Mouse (Mus musculus): ENCODE results near the gene Tmie. TPM values are rescaled to one million over a fixed set of nuclear protein-coding genes. Genes with fewer than 3 reads are reported as not detected.

Tmie gene
- total RNA-seq, 1 experiment: 0.67 TPM

GRCm38 (mm10) chr9:110893429-110893828, 13.5 kb upstream of the Tmie start:
- DNase-seq (ENCODE audit: low read depth, low spot score): no peak
- Histone ChIP-seq H3K36me3 (ENCODE audit: control insufficient read depth, insufficient read depth, low read length, poor library complexity, severe bottlenecking) (peaks cover 23% of the 10 kb centered on the region; the same call in 1 of the 2 replicates), H3K9ac (ENCODE audit: insufficient read depth, low read depth, low read length, poor library complexity, severe bottlenecking) (no peak overlapping the region), H3K9me3 (ENCODE audit: control insufficient read depth, insufficient read depth, low read depth, low read length) (no peaks in the 10 kb centered on the region), H3K4me1 (ENCODE audit: control insufficient read depth in 2 of 2, insufficient read depth in 2 of 2, low read length in 2 of 2, poor library complexity in 1 of 2) (peaks cover 2 to 25% of the 10 kb centered on the region in 2 experiments; a peak in 2 of 4 replicates), H3K4me3 (ENCODE audit: insufficient read depth in 1 of 2, low read depth in 1 of 2, low read length in 2 of 2, poor library complexity in 1 of 2, severe bottlenecking in 1 of 2) (no peak overlapping the region), H3K27ac (ENCODE audit: insufficient read depth, low read depth, low read length, poor library complexity, severe bottlenecking) (no peak overlapping the region)
- TF ChIP-seq HCFC1 (IDR thresholded peaks at IDR 0.05; ENCODE audit: borderline replicate concordance, insufficient read depth, low read length) (no peak), ZNF384 (IDR thresholded peaks at IDR 0.05; ENCODE audit: low read depth, low read length) (no peak), CHD2 (IDR thresholded peaks at IDR 0.05; ENCODE audit: low read depth, low read length) (no peak), MAFK (IDR thresholded peaks at IDR 0.05; ENCODE audit: insufficient read depth, low read depth, low read length) (no peak), ZC3H11A (IDR thresholded peaks at IDR 0.05; ENCODE audit: borderline replicate concordance, low read depth, low read length) (no peak)
- in situ Hi-C loops (cut with MboI; ENCODE audit: low sequenced_read_pairs in 2 of 2, unreplicated experiment in 2 of 2): no loop called here

- in situ Hi-C loops (cut with MboI; ENCODE audit: low sequenced_read_pairs in 2 of 2, unreplicated experiment in 2 of 2): no loop called here
- Histone ChIP-seq H3K4me1 (ENCODE audit: control insufficient read depth in 2 of 2, insufficient read depth in 2 of 2, low read length in 2 of 2, poor library complexity in 1 of 2) (peaks cover 2 to 32% of the 10 kb centered on the region in 2 experiments; a peak in 2 of 4 replicates), H3K9me3 (ENCODE audit: control insufficient read depth, insufficient read depth, low read depth, low read length) (no peaks in the 10 kb centered on the region), H3K4me3 (ENCODE audit: insufficient read depth in 1 of 2, low read depth in 1 of 2, low read length in 2 of 2, poor library complexity in 1 of 2, severe bottlenecking in 1 of 2) (no peak overlapping the region), H3K36me3 (ENCODE audit: control insufficient read depth, insufficient read depth, low read length, poor library complexity, severe bottlenecking) (peaks cover 14% of the 10 kb centered on the region; the same call in 1 of the 2 replicates), H3K27ac (ENCODE audit: insufficient read depth, low read depth, low read length, poor library complexity, severe bottlenecking) (no peak overlapping the region), H3K9ac (ENCODE audit: insufficient read depth, low read depth, low read length, poor library complexity, severe bottlenecking) (no peak overlapping the region)
- TF ChIP-seq CHD2 (IDR thresholded peaks at IDR 0.05; ENCODE audit: low read depth, low read length): no peak
- TF ChIP-seq MAFK (IDR thresholded peaks at IDR 0.05; ENCODE audit: insufficient read depth, low read depth, low read length): no peak
- no peak for TF ChIP-seq ZNF384 (IDR thresholded peaks at IDR 0.05; ENCODE audit: low read depth, low read length)
- no peak for TF ChIP-seq HCFC1 (IDR thresholded peaks at IDR 0.05; ENCODE audit: borderline replicate concordance, insufficient read depth, low read length)
- TF ChIP-seq ZC3H11A (IDR thresholded peaks at IDR 0.05; ENCODE audit: borderline replicate concordance, low read depth, low read length): no peak
- no peak for DNase-seq (ENCODE audit: low read depth, low spot score)
Measured at GRCm38 (mm10) chr9:110892552-110892951, 12.6 kb upstream of the Tmie start.

GRCm38 (mm10) chr9:110891077-110891828, 11.3 kb upstream of the Tmie start:
- no peak for TF ChIP-seq MAFK (IDR thresholded peaks at IDR 0.05; ENCODE audit: insufficient read depth, low read depth, low read length)
- no peak for TF ChIP-seq ZNF384 (IDR thresholded peaks at IDR 0.05; ENCODE audit: low read depth, low read length)
- TF ChIP-seq ZC3H11A (IDR thresholded peaks at IDR 0.05; ENCODE audit: borderline replicate concordance, low read depth, low read length): no peak
- no peak for TF ChIP-seq HCFC1 (IDR thresholded peaks at IDR 0.05; ENCODE audit: borderline replicate concordance, insufficient read depth, low read length)
- TF ChIP-seq CHD2 (IDR thresholded peaks at IDR 0.05; ENCODE audit: low read depth, low read length): no peak
- Histone ChIP-seq H3K9me3 (ENCODE audit: control insufficient read depth, insufficient read depth, low read depth, low read length) (no peaks in the 10 kb centered on the region), H3K4me3 (ENCODE audit: insufficient read depth in 1 of 2, low read depth in 1 of 2, low read length in 2 of 2, poor library complexity in 1 of 2, severe bottlenecking in 1 of 2) (no peak overlapping the region), H3K27ac (ENCODE audit: insufficient read depth, low read depth, low read length, poor library complexity, severe bottlenecking) (no peak overlapping the region), H3K36me3 (ENCODE audit: control insufficient read depth, insufficient read depth, low read length, poor library complexity, severe bottlenecking) (peaks cover 15% of the 10 kb centered on the region; the same call in 1 of the 2 replicates), H3K4me1 (ENCODE audit: control insufficient read depth in 2 of 2, insufficient read depth in 2 of 2, low read length in 2 of 2, poor library complexity in 1 of 2) (peaks cover 2 to 33% of the 10 kb centered on the region in 2 experiments; a peak in 2 of 4 replicates), H3K9ac (ENCODE audit: insufficient read depth, low read depth, low read length, poor library complexity, severe bottlenecking) (no peak overlapping the region)
- in situ Hi-C loops (cut with MboI; ENCODE audit: low sequenced_read_pairs in 2 of 2, unreplicated experiment in 2 of 2): no loop called here
- no peak for DNase-seq (ENCODE audit: low read depth, low spot score)

- Histone ChIP-seq H3K27ac (ENCODE audit: insufficient read depth, low read depth, low read length, poor library complexity, severe bottlenecking) (no peak overlapping the region), H3K9me3 (ENCODE audit: control insufficient read depth, insufficient read depth, low read depth, low read length) (no peaks in the 10 kb centered on the region), H3K9ac (ENCODE audit: insufficient read depth, low read depth, low read length, poor library complexity, severe bottlenecking) (no peak overlapping the region), H3K4me1 (ENCODE audit: control insufficient read depth in 2 of 2, insufficient read depth in 2 of 2, low read length in 2 of 2, poor library complexity in 1 of 2) (peaks cover 2 to 28% of the 10 kb centered on the region in 2 experiments; a peak in 2 of 4 replicates), H3K36me3 (ENCODE audit: control insufficient read depth, insufficient read depth, low read length, poor library complexity, severe bottlenecking) (peaks cover 16% of the 10 kb centered on the region; the same call in 1 of the 2 replicates), H3K4me3 (ENCODE audit: insufficient read depth in 1 of 2, low read depth in 1 of 2, low read length in 2 of 2, poor library complexity in 1 of 2, severe bottlenecking in 1 of 2) (peak overlapping the region in 1 of 2 experiments; percentile 21; a peak in 2 of 4 replicates)
- TF ChIP-seq HCFC1 (IDR thresholded peaks at IDR 0.05; ENCODE audit: borderline replicate concordance, insufficient read depth, low read length) (no peak), ZNF384 (IDR thresholded peaks at IDR 0.05; ENCODE audit: low read depth, low read length) (no peak), ZC3H11A (IDR thresholded peaks at IDR 0.05; ENCODE audit: borderline replicate concordance, low read depth, low read length) (no peak), MAFK (IDR thresholded peaks at IDR 0.05; ENCODE audit: insufficient read depth, low read depth, low read length) (no peak), CHD2 (IDR thresholded peaks at IDR 0.05; ENCODE audit: low read depth, low read length) (no peak)
- in situ Hi-C loops (cut with MboI; ENCODE audit: low sequenced_read_pairs in 2 of 2, unreplicated experiment in 2 of 2): no loop called here
- DNase-seq (ENCODE audit: low read depth, low spot score): no peak
Measured at GRCm38 (mm10) chr9:110890026-110890783, 10.3 kb upstream of the Tmie start.
